Mouse (Mus musculus): ENCODE measurements at regions not wholly inside any gene's neighbourhood (a gene's known extent, or its start where the extent isn't known, plus 50 kb on each side); places are given as distances from the start of the nearest gene placed in this dataset.

GRCm38 (mm10) chr4:8418374-8419031 is 179.7 kb upstream of the Car8 start:
- TF ChIP-seq CTCF (IDR thresholded peaks at IDR 0.05; ENCODE audit: control insufficient read depth, insufficient read depth, insufficient read length) (no peak), MAX (IDR thresholded peaks at IDR 0.05) (no peak), MYOD1 (IDR thresholded peaks at IDR 0.05; ENCODE audit: control insufficient read depth, insufficient read length, low read depth) (no peak), USF1 (IDR thresholded peaks at IDR 0.05; ENCODE audit: low read depth) (no peak), CEBPB (IDR thresholded peaks at IDR 0.05; ENCODE audit: low read depth) (no peak), MYOG (IDR thresholded peaks at IDR 0.05; ENCODE audit: control insufficient read depth, extremely low read depth, insufficient read length) (no peak)
